Mouse (Mus musculus) heart, embryonic 12.5 days (tissue): Measurements from ENCODE around the gene 1700123L14Rik. TPM values are rescaled to one million over a fixed set of nuclear protein-coding genes. Genes with fewer than 3 reads are reported as not detected.

Experiments
- polyA plus RNA-seq: library from polyadenylated mRNA; unstranded; fragments of >200 nt; fragmentation: Nextera tagmentation; extraction: Ambion mirVana; gene quantifications from 2 replicates; pipeline ENCODE4 v1.2.1, GENCODE M21; 2016

1700123L14Rik gene
- polyA plus RNA-seq, 1 experiment from 2014 or later = not detected

Other genes starting within 250 kb of the 1700123L14Rik start
- gene Fam19a1, start 53.1 kb downstream of the 1700123L14Rik start, polyA plus RNA-seq = 0.27 and 0.39 TPM in 2 replicates